Mouse (Mus musculus): ENCODE data around the gene Fam183b. TPM values are rescaled to one million over a fixed set of nuclear protein-coding genes. Genes with fewer than 3 reads are reported as not detected.
"Not testable (repeated sequence)": the region's sequence is repeated elsewhere in the genome, so short reads cannot be mapped to it uniquely, and the experiment has no call there.

Fam183b gene
- polyA plus RNA-seq, 1 experiment from 2014 or later = 2.6 TPM

DNA sequence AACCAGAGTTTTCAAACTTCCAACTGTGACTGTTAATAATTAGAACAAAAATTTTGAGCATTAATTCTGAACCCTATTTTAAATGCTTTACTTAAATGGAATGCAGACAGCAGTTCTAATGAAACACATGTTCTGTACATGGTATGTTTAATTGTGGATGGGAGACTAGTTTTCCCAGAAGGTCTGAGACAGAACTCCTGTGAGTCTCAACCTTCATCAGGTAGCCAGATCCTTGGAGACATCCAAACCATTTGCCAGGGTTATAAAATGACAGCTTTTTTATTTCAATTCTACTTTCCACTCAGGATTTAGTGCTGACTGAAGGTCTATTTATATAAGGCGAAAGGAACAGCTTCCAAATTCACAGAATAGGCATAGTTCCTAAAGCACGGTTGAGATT, 49.3 kb downstream of the Fam183b start, which contains the start of gene Olfr316:
Gene Olfr316, plus strand, starts transcription at position 301 of the 400 bp plus-strand sequence.
- ATAC-seq (replicated peaks; ENCODE audit: insufficient number of reproducible peaks, low FRiP score, low TSS enrichment, low read depth) (no peak), DNase-seq (ENCODE audit: low spot score) (no peak)
- H3K27ac ChIP-seq (replicated peaks; ENCODE audit: low read depth, low read length) = no peak within 1 kb of the TSS
- H3K4me3 ChIP-seq (ENCODE audit: low read depth, low read length) = no peak within 1 kb of the TSS
- no peaks in the 10 kb centered on the region for H3K9me3 ChIP-seq (replicated peaks; ENCODE audit: control insufficient read depth, low read length)
- H3K4me1 ChIP-seq (ENCODE audit: control insufficient read depth, insufficient read depth, low read length) = no peaks in the 10 kb centered on the region
- WGBS = 89% methylated on average over 2 of the region's 2 CpGs
- no peaks in the 10 kb centered on the region for H3K36me3 ChIP-seq (replicated peaks; ENCODE audit: control insufficient read depth, insufficient read depth, low read depth, low read length)
- no peak within 1 kb of the TSS for H3K4me2 ChIP-seq (ENCODE audit: low read depth, low read length)
- no peak within 1 kb of the TSS for H3K9ac ChIP-seq (replicated peaks; ENCODE audit: low read length)
- H3K27me3 ChIP-seq (ENCODE audit: control insufficient read depth, insufficient read depth, low read length) = no peaks in the 10 kb centered on the region

- 81% methylated on average over 18 of the region's 18 CpGs for WGBS
- not testable (repeated sequence) for H3K4me1 ChIP-seq (ENCODE audit: control insufficient read depth, insufficient read depth, low read length); H3K27ac ChIP-seq (replicated peaks; ENCODE audit: low read depth, low read length); H3K9ac ChIP-seq (replicated peaks; ENCODE audit: low read length); H3K9me3 ChIP-seq (replicated peaks; ENCODE audit: control insufficient read depth, low read length); ATAC-seq (replicated peaks; ENCODE audit: insufficient number of reproducible peaks, low FRiP score, low TSS enrichment, low read depth); DNase-seq (ENCODE audit: low spot score); H3K4me2 ChIP-seq (ENCODE audit: low read depth, low read length); H3K36me3 ChIP-seq (replicated peaks; ENCODE audit: control insufficient read depth, insufficient read depth, low read depth, low read length); H3K27me3 ChIP-seq (ENCODE audit: control insufficient read depth, insufficient read depth, low read length); H3K4me3 ChIP-seq (ENCODE audit: low read depth, low read length)
These were observed 50.7 kb downstream of the Fam183b start for GRCm38 (mm10) chr11:58751096-58751495.

Other genes with a start within 250 kb of the Fam183b start
- 0.07 TPM in 1 of 2 replicates, not detected in the other for gene Olfr328, start 246.3 kb downstream of the Fam183b start, polyA plus RNA-seq (2014; fragmentation: Nextera tagmentation; extraction: Ambion mirVana)
- not detected in 2 replicates for gene Olfr224, start 231.4 kb downstream of the Fam183b start, polyA plus RNA-seq (2014; fragmentation: Nextera tagmentation; extraction: Ambion mirVana)
- not detected in 2 replicates for gene Olfr325, start 224.2 kb downstream of the Fam183b start, polyA plus RNA-seq (2014; fragmentation: Nextera tagmentation; extraction: Ambion mirVana)
- not detected in 2 replicates for gene Olfr324, start 206.8 kb downstream of the Fam183b start, polyA plus RNA-seq (2014; fragmentation: Nextera tagmentation; extraction: Ambion mirVana)
- gene 2210407C18Rik, start 185.9 kb downstream of the Fam183b start, polyA plus RNA-seq (2014; fragmentation: Nextera tagmentation; extraction: Ambion mirVana) = not detected in 2 replicates
- not detected in 2 replicates for gene Olfr323, start 171.5 kb downstream of the Fam183b start, polyA plus RNA-seq (2014; fragmentation: Nextera tagmentation; extraction: Ambion mirVana)
- gene Trim58, start 161.5 kb downstream of the Fam183b start, polyA plus RNA-seq (2014; fragmentation: Nextera tagmentation; extraction: Ambion mirVana) = 0.28 and 0.43 TPM in 2 replicates
- gene Olfr322, start 143.2 kb downstream of the Fam183b start, polyA plus RNA-seq (2014; fragmentation: Nextera tagmentation; extraction: Ambion mirVana) = not detected in 2 replicates
- not detected in 2 replicates for gene Olfr320, start 120.9 kb downstream of the Fam183b start, polyA plus RNA-seq (2014; fragmentation: Nextera tagmentation; extraction: Ambion mirVana)
- not detected in 2 replicates for gene Olfr319, start 102.8 kb downstream of the Fam183b start, polyA plus RNA-seq (2014; fragmentation: Nextera tagmentation; extraction: Ambion mirVana)
- not detected in 2 replicates for gene Olfr318, start 77.9 kb downstream of the Fam183b start, polyA plus RNA-seq (2014; fragmentation: Nextera tagmentation; extraction: Ambion mirVana)
- gene Olfr317, start 62.7 kb downstream of the Fam183b start, polyA plus RNA-seq (2014; fragmentation: Nextera tagmentation; extraction: Ambion mirVana) = not detected in 2 replicates
- not detected in 2 replicates for gene Olfr316, start 49.2 kb downstream of the Fam183b start, polyA plus RNA-seq (2014; fragmentation: Nextera tagmentation; extraction: Ambion mirVana)
- gene Olfr315, start 28.8 kb downstream of the Fam183b start, polyA plus RNA-seq (2014; fragmentation: Nextera tagmentation; extraction: Ambion mirVana) = not detected in 2 replicates
- not detected in 2 replicates for gene Olfr314, start 19.0 kb downstream of the Fam183b start, polyA plus RNA-seq (2014; fragmentation: Nextera tagmentation; extraction: Ambion mirVana)
- gene Olfr313, start 13.0 kb upstream of the Fam183b start, polyA plus RNA-seq (2014; fragmentation: Nextera tagmentation; extraction: Ambion mirVana) = not detected in 2 replicates
- not detected in 2 replicates for gene Olfr312, start 27.3 kb upstream of the Fam183b start, polyA plus RNA-seq (2014; fragmentation: Nextera tagmentation; extraction: Ambion mirVana)
- gene Olfr311, start 37.3 kb upstream of the Fam183b start, polyA plus RNA-seq (2014; fragmentation: Nextera tagmentation; extraction: Ambion mirVana) = not detected in 2 replicates
- 14.2 and 14.4 TPM in 2 replicates for gene Gm12258, start 45.2 kb upstream of the Fam183b start, polyA plus RNA-seq (2014; fragmentation: Nextera tagmentation; extraction: Ambion mirVana)
- 10.4 and 11.2 TPM in 2 replicates for gene 2810021J22Rik, start 65.3 kb upstream of the Fam183b start, polyA plus RNA-seq (2014; fragmentation: Nextera tagmentation; extraction: Ambion mirVana)
- 7.6 and 8.3 TPM in 2 replicates for gene Zfp39, start 102.3 kb upstream of the Fam183b start, polyA plus RNA-seq (2014; fragmentation: Nextera tagmentation; extraction: Ambion mirVana)
- gene Btnl10, start 115.9 kb upstream of the Fam183b start, polyA plus RNA-seq (2014; fragmentation: Nextera tagmentation; extraction: Ambion mirVana) = 0.04 and 0.10 TPM in 2 replicates
- 315 and 331 TPM in 2 replicates for gene Rnf187, start 137.0 kb upstream of the Fam183b start, polyA plus RNA-seq (2014; fragmentation: Nextera tagmentation; extraction: Ambion mirVana)
- gene Hist3h2ba, start 147.0 kb upstream of the Fam183b start, polyA plus RNA-seq (2014; fragmentation: Nextera tagmentation; extraction: Ambion mirVana) = 45.1 and 52.2 TPM in 2 replicates
- gene Hist3h2a, start 152.7 kb upstream of the Fam183b start, polyA plus RNA-seq (2014; fragmentation: Nextera tagmentation; extraction: Ambion mirVana) = 33.0 and 35.0 TPM in 2 replicates
- gene Trim17, start 152.7 kb upstream of the Fam183b start, polyA plus RNA-seq (2014; fragmentation: Nextera tagmentation; extraction: Ambion mirVana) = 0.14 and 0.39 TPM in 2 replicates
- gene Trim11, start 176.1 kb upstream of the Fam183b start, polyA plus RNA-seq (2014; fragmentation: Nextera tagmentation; extraction: Ambion mirVana) = 15.0 and 18.4 TPM in 2 replicates

Measured in embryonic facial prominence, embryonic 11.5 days (tissue).